Mouse (Mus musculus): ENCODE data around the gene Kit. TPM values are rescaled to one million over a fixed set of nuclear protein-coding genes. Genes with fewer than 3 reads are reported as not detected.

Kit gene
- not detected in 2 replicates for polyA plus RNA-seq (2012; ENCODE audit: insufficient read depth, insufficient read length, missing spikeins)

GRCm38 (mm10) chr5:75574852-75575566, at the start of gene Kit:
TSS of gene Kit (plus strand) at chr5:75574916.
- H3K4me1 ChIP-seq (ENCODE audit: control insufficient read depth, insufficient read depth, low read length): no peaks in the 10 kb centered on the region
- H3K27ac ChIP-seq (ENCODE audit: insufficient read depth, low read depth, low read length): no peak within 1 kb of the TSS
- H3K4me3 ChIP-seq (ENCODE audit: insufficient read depth, low read length): no peak within 1 kb of the TSS
- no peak for TF ChIP-seq CTCF (IDR thresholded peaks at IDR 0.05; ENCODE audit: low read depth, low read length)
- no peak for TF ChIP-seq POLR2A (IDR thresholded peaks at IDR 0.05; ENCODE audit: borderline replicate concordance, low read depth, low read length)

GRCm38 (mm10) chr5:75536156-75536555, 38.6 kb upstream of the Kit start:
- TF ChIP-seq POLR2A (IDR thresholded peaks at IDR 0.05; ENCODE audit: borderline replicate concordance, low read depth, low read length): no peak
- TF ChIP-seq CTCF (IDR thresholded peaks at IDR 0.05; ENCODE audit: low read depth, low read length): no peak
- no peaks in the 10 kb centered on the region for H3K4me1 ChIP-seq (ENCODE audit: control insufficient read depth, insufficient read depth, low read length)
- no peak overlapping the region for H3K27ac ChIP-seq (ENCODE audit: insufficient read depth, low read depth, low read length)
- H3K4me3 ChIP-seq (ENCODE audit: insufficient read depth, low read length): no peak overlapping the region

GRCm38 (mm10) chr5:75537717-75538116, 37.0 kb upstream of the Kit start:
- no peak for TF ChIP-seq CTCF (IDR thresholded peaks at IDR 0.05; ENCODE audit: low read depth, low read length)
- TF ChIP-seq POLR2A (IDR thresholded peaks at IDR 0.05; ENCODE audit: borderline replicate concordance, low read depth, low read length): no peak
- H3K4me3 ChIP-seq (ENCODE audit: insufficient read depth, low read length): no peak overlapping the region
- H3K4me1 ChIP-seq (ENCODE audit: control insufficient read depth, insufficient read depth, low read length): no peaks in the 10 kb centered on the region
- H3K27ac ChIP-seq (ENCODE audit: insufficient read depth, low read depth, low read length): no peak overlapping the region

GRCm38 (mm10) chr5:75538458-75538857, 36.3 kb upstream of the Kit start:
- no peak overlapping the region for H3K27ac ChIP-seq (ENCODE audit: insufficient read depth, low read depth, low read length)
- no peak for TF ChIP-seq POLR2A (IDR thresholded peaks at IDR 0.05; ENCODE audit: borderline replicate concordance, low read depth, low read length)
- no peak for TF ChIP-seq CTCF (IDR thresholded peaks at IDR 0.05; ENCODE audit: low read depth, low read length)
- no peaks in the 10 kb centered on the region for H3K4me1 ChIP-seq (ENCODE audit: control insufficient read depth, insufficient read depth, low read length)
- no peak overlapping the region for H3K4me3 ChIP-seq (ENCODE audit: insufficient read depth, low read length)

- Histone ChIP-seq H3K4me1 (ENCODE audit: control insufficient read depth, insufficient read depth, low read length) (no peaks in the 10 kb centered on the region), H3K4me3 (ENCODE audit: insufficient read depth, low read length) (no peak overlapping the region), H3K27ac (ENCODE audit: insufficient read depth, low read depth, low read length) (no peak overlapping the region)
- TF ChIP-seq CTCF (IDR thresholded peaks at IDR 0.05; ENCODE audit: low read depth, low read length) (no peak), POLR2A (IDR thresholded peaks at IDR 0.05; ENCODE audit: borderline replicate concordance, low read depth, low read length) (no peak)
Observed at GRCm38 (mm10) chr5:75539098-75539497, 35.6 kb upstream of the Kit start.

- no peak overlapping the region for H3K4me3 ChIP-seq (ENCODE audit: insufficient read depth, low read length)
- no peaks in the 10 kb centered on the region for H3K4me1 ChIP-seq (ENCODE audit: control insufficient read depth, insufficient read depth, low read length)
- no peak for TF ChIP-seq CTCF (IDR thresholded peaks at IDR 0.05; ENCODE audit: low read depth, low read length)
- no peak for TF ChIP-seq POLR2A (IDR thresholded peaks at IDR 0.05; ENCODE audit: borderline replicate concordance, low read depth, low read length)
- H3K27ac ChIP-seq (ENCODE audit: insufficient read depth, low read depth, low read length): no peak overlapping the region
Observed at GRCm38 (mm10) chr5:75543757-75544156, 31.0 kb upstream of the Kit start.

GRCm38 (mm10) chr5:75544472-75545264, 30.0 kb upstream of the Kit start:
- Histone ChIP-seq H3K4me3 (ENCODE audit: insufficient read depth, low read length) (no peak overlapping the region), H3K27ac (ENCODE audit: insufficient read depth, low read depth, low read length) (no peak overlapping the region), H3K4me1 (ENCODE audit: control insufficient read depth, insufficient read depth, low read length) (no peaks in the 10 kb centered on the region)
- TF ChIP-seq POLR2A (IDR thresholded peaks at IDR 0.05; ENCODE audit: borderline replicate concordance, low read depth, low read length) (no peak), CTCF (IDR thresholded peaks at IDR 0.05; ENCODE audit: low read depth, low read length) (no peak)

GRCm38 (mm10) chr5:75545265-75545643, 29.5 kb upstream of the Kit start:
- H3K4me1 ChIP-seq (ENCODE audit: control insufficient read depth, insufficient read depth, low read length): no peaks in the 10 kb centered on the region
- H3K4me3 ChIP-seq (ENCODE audit: insufficient read depth, low read length): no peak overlapping the region
- no peak overlapping the region for H3K27ac ChIP-seq (ENCODE audit: insufficient read depth, low read depth, low read length)
- TF ChIP-seq CTCF (IDR thresholded peaks at IDR 0.05; ENCODE audit: low read depth, low read length) (no peak), POLR2A (IDR thresholded peaks at IDR 0.05; ENCODE audit: borderline replicate concordance, low read depth, low read length) (no peak)

- no peak overlapping the region for H3K4me3 ChIP-seq (ENCODE audit: insufficient read depth, low read length)
- H3K4me1 ChIP-seq (ENCODE audit: control insufficient read depth, insufficient read depth, low read length): no peaks in the 10 kb centered on the region
- TF ChIP-seq CTCF (IDR thresholded peaks at IDR 0.05; ENCODE audit: low read depth, low read length) (no peak), POLR2A (IDR thresholded peaks at IDR 0.05; ENCODE audit: borderline replicate concordance, low read depth, low read length) (no peak)
- no peak overlapping the region for H3K27ac ChIP-seq (ENCODE audit: insufficient read depth, low read depth, low read length)
Observed at GRCm38 (mm10) chr5:75553021-75553420, 21.7 kb upstream of the Kit start.

GRCm38 (mm10) chr5:75557636-75558035, 17.1 kb upstream of the Kit start:
- no peak for TF ChIP-seq POLR2A (IDR thresholded peaks at IDR 0.05; ENCODE audit: borderline replicate concordance, low read depth, low read length)
- no peak for TF ChIP-seq CTCF (IDR thresholded peaks at IDR 0.05; ENCODE audit: low read depth, low read length)
- Histone ChIP-seq H3K4me1 (ENCODE audit: control insufficient read depth, insufficient read depth, low read length) (no peaks in the 10 kb centered on the region), H3K4me3 (ENCODE audit: insufficient read depth, low read length) (no peak overlapping the region), H3K27ac (ENCODE audit: insufficient read depth, low read depth, low read length) (no peak overlapping the region)

Data from bone marrow macrophage, adult 2 months (primary cell).